Mouse (Mus musculus): ENCODE measurements around the gene Ftl1. TPM values are rescaled to one million over a fixed set of nuclear protein-coding genes. Genes with fewer than 3 reads are reported as not detected.

The Ftl1 gene
- total RNA-seq, 1 experiment from 2014 or later = 650 TPM

DNA sequence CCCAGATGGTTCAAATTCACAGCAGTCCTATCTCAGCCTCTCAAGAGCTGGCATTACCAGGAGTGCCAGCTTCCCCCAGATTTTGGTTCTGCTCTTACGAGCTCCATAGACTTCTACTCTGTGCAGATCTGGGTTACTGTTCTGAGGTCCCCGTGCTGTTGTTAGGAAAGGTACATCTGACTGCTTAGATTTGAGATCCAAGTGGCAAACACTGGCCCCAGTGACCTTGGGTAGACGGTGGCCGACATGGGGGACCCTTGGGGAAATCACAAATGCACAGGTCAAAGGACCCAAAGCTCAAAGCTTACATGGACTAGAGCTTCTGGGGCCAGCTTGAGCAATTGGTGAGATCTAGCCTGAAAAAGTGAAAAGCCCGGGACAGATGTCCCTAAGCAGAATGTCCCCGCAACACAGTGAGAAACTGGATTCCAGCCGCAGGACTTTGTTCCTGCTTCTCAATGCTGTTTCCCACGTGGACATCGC is 2.9 kb downstream of the Ftl1 start:
- no peak for ATAC-seq (replicated peaks; ENCODE audit: low read depth, poor library complexity, severe bottlenecking)

GRCm38 (mm10) chr7:45455932-45456696 is 3.6 kb downstream of the Ftl1 start:
- ATAC-seq (replicated peaks; ENCODE audit: low read depth, poor library complexity, severe bottlenecking) = no peak

DNA sequence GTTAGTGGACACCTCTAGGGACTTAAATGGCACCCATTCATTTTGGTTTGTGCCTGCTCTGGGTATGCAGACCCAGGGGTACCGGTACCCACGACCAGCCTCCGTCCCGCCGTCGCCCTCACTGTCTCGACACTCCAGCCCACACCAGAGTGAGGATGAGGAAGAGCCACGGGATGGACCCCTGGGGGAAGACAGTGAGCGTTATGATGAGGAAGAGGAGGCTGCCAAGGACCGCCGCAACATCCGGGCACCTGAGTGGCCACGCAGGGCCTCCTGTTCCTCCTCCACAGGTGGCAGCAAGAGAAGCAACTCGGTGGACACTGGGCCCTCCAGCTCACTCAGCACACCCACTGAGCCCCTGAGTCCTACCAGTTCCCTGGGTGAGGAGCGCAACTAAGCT is 4.7 kb downstream of the Ftl1 start:
- no peak for ATAC-seq (replicated peaks; ENCODE audit: low read depth, poor library complexity, severe bottlenecking)

DNA sequence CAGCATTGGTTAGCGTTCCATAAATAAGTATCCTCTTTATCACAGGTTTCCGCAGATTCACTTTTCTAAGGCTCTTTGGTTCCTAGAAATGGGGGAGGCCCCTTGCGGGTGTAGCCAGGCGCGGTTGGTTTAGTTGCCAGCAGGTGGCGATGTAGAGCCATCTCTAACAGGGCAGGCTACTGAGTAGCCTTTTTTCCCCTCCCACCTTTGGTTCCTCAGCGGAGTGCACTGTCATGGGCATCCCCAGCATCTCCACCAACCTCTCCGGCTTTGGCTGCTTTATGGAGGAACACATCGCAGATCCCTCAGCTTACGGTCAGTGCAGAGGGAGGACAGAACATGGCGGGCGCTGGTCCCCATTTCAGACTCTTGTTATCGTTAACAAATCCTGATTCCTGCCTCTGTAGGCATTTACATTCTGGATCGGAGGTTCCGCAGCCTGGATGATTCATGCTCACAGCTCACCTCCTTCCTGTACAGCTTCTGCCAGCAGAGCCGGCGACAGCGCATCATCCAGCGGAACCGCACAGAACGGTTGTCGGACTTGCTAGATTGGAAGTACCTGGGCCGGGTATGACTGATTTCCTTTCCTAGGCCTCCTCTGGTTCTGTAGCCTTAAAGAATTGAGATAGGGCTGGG is 8.2 kb downstream of the Ftl1 start:
- ATAC-seq (replicated peaks; ENCODE audit: low read depth, poor library complexity, severe bottlenecking) = peak; percentile 88

DNA sequence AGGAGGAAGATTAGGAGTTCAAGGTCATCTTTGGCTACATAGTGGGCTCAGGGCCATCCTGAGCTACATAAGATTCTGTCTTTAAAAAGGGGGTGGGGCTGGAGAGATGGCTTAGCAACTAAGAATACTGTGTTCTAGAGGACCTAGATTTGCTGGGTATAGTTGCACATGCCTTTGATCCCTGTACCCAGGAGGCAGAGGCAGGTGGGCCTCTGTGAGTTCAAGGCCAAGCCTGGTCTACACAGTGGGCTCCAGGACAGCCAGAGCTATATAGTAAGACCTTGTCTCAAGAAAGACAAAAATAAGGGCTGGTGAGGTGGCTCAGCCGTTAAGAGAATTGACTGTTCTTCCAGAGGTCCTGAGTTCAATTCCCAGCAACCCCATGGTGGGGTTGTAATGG is 9.7 kb downstream of the Ftl1 start:
- ATAC-seq (replicated peaks; ENCODE audit: low read depth, poor library complexity, severe bottlenecking) = no peak

GRCm38 (mm10) chr7:45447325-45447990 is 12.2 kb downstream of the Ftl1 start:
- peak; percentile 73 for ATAC-seq (replicated peaks; ENCODE audit: low read depth, poor library complexity, severe bottlenecking)

DNA sequence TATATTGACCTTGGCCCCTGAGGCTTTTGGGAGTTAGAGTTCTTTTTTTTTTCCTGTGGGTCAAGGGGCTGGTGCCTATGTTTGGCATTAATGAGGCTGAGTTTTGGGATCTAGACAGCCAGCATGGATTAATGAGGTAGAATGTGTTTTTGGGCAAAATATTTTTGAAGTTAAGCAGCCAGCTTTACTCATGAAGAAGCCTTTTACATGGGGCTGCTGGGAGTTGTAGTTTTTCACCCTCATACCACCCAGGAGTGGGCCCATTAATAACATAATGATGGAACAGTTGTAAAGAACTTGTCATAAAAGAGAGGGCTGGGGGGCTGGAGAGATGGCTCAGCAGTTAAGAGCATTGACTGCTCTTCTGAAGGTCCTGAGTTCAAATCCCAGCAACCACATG is 13.1 kb downstream of the Ftl1 start:
- no peak for ATAC-seq (replicated peaks; ENCODE audit: low read depth, poor library complexity, severe bottlenecking)

- ATAC-seq (replicated peaks; ENCODE audit: low read depth, poor library complexity, severe bottlenecking) = no peak
These were observed 15.9 kb downstream of the Ftl1 start for GRCm38 (mm10) chr7:45443526-45444420.

- ATAC-seq (replicated peaks; ENCODE audit: low read depth, poor library complexity, severe bottlenecking) = no peak
These were observed 22.0 kb downstream of the Ftl1 start, which contains the start of gene Ruvbl2 for GRCm38 (mm10) chr7:45437521-45438276. Gene Ruvbl2, minus strand, starts transcription at chr7:45438096.

DNA sequence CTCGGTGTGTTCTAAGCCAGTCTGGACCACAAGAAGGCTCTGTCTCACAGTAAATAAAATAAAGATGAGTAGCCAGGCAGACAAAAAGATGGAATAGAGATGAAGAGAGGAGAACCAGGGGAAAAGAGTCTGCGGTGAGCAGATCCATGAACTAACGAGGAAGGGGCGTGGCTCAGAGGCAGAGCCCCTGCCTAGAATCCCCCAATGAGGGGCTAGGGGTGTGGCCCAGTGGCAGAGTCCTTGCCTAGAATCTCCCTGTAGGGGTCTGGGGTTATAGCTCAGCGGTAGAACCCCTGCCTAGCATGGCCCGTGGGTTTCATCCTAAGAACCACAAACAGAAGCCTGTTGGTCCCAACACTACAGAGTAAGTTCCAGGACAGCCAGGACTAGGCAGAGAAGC is 22.6 kb downstream of the Ftl1 start:
- no peak for ATAC-seq (replicated peaks; ENCODE audit: low read depth, poor library complexity, severe bottlenecking)

GRCm38 (mm10) chr7:45436444-45436843 is 23.2 kb downstream of the Ftl1 start:
- ATAC-seq (replicated peaks; ENCODE audit: low read depth, poor library complexity, severe bottlenecking) = no peak

GRCm38 (mm10) chr7:45435038-45435437 is 24.6 kb downstream of the Ftl1 start:
- no peak for ATAC-seq (replicated peaks; ENCODE audit: low read depth, poor library complexity, severe bottlenecking)

GRCm38 (mm10) chr7:45434203-45435015 is 25.3 kb downstream of the Ftl1 start, which contains the start of gene Gys1:
Gene Gys1, plus strand, starts transcription at chr7:45434844.
- peak; percentile 91 for ATAC-seq (replicated peaks; ENCODE audit: low read depth, poor library complexity, severe bottlenecking)

GRCm38 (mm10) chr7:45433835-45434202 is 25.9 kb downstream of the Ftl1 start:
- ATAC-seq (replicated peaks; ENCODE audit: low read depth, poor library complexity, severe bottlenecking) = no peak

DNA sequence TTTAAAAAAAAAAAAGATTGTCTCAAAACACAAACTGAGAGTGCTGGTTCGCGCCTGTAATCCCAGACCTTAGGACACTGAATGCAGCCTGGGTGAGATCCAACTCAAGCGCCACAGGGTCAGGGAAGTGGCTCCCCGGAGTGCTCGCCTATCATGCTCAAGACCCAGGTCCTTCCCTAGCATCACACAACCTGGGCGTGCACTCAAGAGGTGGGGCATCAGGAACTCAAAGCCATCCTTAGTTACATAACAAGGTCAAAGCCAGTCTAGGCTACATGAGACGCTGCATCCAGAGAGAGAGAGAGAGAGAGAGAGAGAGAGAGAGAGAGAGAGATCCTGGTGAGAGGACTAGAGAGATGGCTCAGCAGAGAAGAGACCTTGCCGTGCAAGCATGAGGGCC is 33.1 kb downstream of the Ftl1 start:
- no peak for ATAC-seq (replicated peaks; ENCODE audit: low read depth, poor library complexity, severe bottlenecking)

- no peak for ATAC-seq (replicated peaks; ENCODE audit: low read depth, poor library complexity, severe bottlenecking)
These were observed 38.5 kb downstream of the Ftl1 start for GRCm38 (mm10) chr7:45421194-45421593.

- no peak for ATAC-seq (replicated peaks; ENCODE audit: low read depth, poor library complexity, severe bottlenecking)
These were observed 39.1 kb downstream of the Ftl1 start, which contains the start of gene Lhb for GRCm38 (mm10) chr7:45420615-45420919. Gene Lhb, plus strand, starts transcription at chr7:45420820.

GRCm38 (mm10) chr7:45419859-45420614 is 39.6 kb downstream of the Ftl1 start:
- no peak for ATAC-seq (replicated peaks; ENCODE audit: low read depth, poor library complexity, severe bottlenecking)

Measured in common myeloid progenitor, adult 5-6 weeks (primary cell).